Comparison of ENCODE assay signal across 10 mouse cellular contexts in the genomic region with DNA sequence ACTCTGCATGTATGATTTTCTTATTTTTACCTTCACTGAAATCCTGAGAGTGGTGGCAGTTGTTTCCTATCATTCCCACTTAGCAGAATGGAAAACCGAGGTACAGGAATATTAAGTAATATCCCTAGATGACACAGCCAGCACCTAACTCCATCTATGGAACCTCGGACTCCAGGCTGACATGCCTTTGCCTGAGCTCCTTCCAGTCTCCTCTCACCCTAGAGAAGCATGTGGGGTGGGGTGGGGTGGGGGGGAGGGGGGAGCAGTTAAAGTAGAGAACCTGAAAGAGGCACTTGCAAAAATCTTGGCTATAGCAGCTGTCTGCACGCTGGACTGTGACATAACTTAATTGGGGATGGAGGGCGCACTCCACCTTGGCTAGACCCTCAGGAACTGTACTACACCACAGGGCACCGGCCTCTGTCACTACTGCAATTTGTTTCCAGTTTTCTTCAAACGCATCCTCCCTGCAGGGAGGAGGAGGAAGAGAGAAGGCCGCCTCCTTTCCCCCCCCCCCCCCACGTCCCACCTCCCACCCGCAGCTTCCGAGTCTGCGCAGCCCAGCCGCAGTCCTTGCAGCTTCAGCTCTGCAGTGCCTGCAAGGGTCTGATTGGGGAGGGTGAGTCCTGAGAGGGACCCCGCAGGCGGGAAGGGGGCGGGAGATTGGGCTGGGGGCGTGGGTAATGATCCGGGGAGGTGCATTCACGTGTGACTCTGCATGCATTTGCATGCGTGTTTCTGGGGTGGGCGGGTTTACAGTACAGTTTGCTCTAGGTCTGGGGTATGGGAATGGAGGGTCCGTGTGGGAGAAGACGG. TPM values are rescaled to one million over a fixed set of nuclear protein-coding genes. Genes with fewer than 3 reads are reported as not detected.
A peak's percentile ranks its signal among the peaks of the same experiment; 100 is the strongest.
DNase-seq lines count a peak whose midpoint lies in the region; ATAC-seq lines count a peak whose summit lies in the region.
"Had no signal": no experiment of that assay in that cellular context is flagged by ENCODE, and none has a peak within 500 bp of the region (broad histone marks: within the 10 kb centered on the region; RNA-seq: fewer than 3 reads in every experiment).

No protein-coding gene starts in this region.

- no peaks in the 10 kb centered on the region for H3K4me1 ChIP-seq in forebrain, embryonic 14.5 days (ENCODE audit: control insufficient read depth, insufficient read depth, low read length)
- H3K4me1 ChIP-seq: heart, embryonic 10.5 days had no signal

- peak overlapping the region; percentile 46 for H3K4me2 ChIP-seq in forebrain, embryonic 14.5 days (ENCODE audit: low read length)

- ATAC-seq in forebrain, embryonic 14.5 days, result peak; percentile 84

- H3K27ac ChIP-seq in forebrain, embryonic 14.5 days (ENCODE audit: low read depth, low read length), result no peak overlapping the region
- H3K27ac ChIP-seq: heart, embryonic 10.5 days had no signal

- peak; percentile 32 for DNase-seq in layer of hippocampus, adult 11-12 months (ENCODE audit: low spot score)
- no peak for DNase-seq in layer of hippocampus, adult 9-10 months (ENCODE audit: low spot score)
- peak; percentile 52 for DNase-seq in forebrain, embryonic 14.5 days (ENCODE audit: low spot score)
- peak; percentile 43 to 52 for DNase-seq in left cerebral cortex, postnatal 14 days (ENCODE audit: low spot score in 2 of 2)
- peak; percentile 29 for DNase-seq in right cerebral cortex, postnatal 25 days
- DNase-seq in thymus, postnatal 0 days (ENCODE audit: low spot score), result no peak
- no peak for DNase-seq in MN1 (ENCODE audit: low spot score)
- DNase-seq in thymus, postnatal 25 days, result no peak

- no peaks in the 10 kb centered on the region for H3K36me3 ChIP-seq in forebrain, embryonic 14.5 days (ENCODE audit: control insufficient read depth, insufficient read depth, low read length)
- H3K36me3 ChIP-seq: heart, embryonic 10.5 days had no signal

- intact Hi-C loops in left cerebral cortex, postnatal 14 days (cut with DNase I), result loop anchor here (5.0 kb wide), 1 partner anchor 53 kb away; a partner anchor contains a TSS

- no peaks in the 10 kb centered on the region for H3K27me3 ChIP-seq in forebrain, embryonic 14.5 days (replicated peaks; ENCODE audit: control insufficient read depth, insufficient read depth, low read length)

- no peaks in the 10 kb centered on the region for H3K9me3 ChIP-seq in forebrain, embryonic 14.5 days (replicated peaks; ENCODE audit: control insufficient read depth, low read length)
- H3K9me3 ChIP-seq: heart, embryonic 10.5 days had no signal

- WGBS in forebrain, embryonic 14.5 days, result 7% methylated on average over 20 of the region's 22 CpGs

- peak overlapping the region; percentile 27 for H3K4me3 ChIP-seq in forebrain, embryonic 14.5 days (ENCODE audit: low read depth, low read length)
- H3K4me3 ChIP-seq: heart, embryonic 10.5 days had no signal

- H3K9ac ChIP-seq in forebrain, embryonic 14.5 days (ENCODE audit: low read length), result peak overlapping the region; percentile 50

RNA-seq across cellular contexts. Expression of a gene that starts 4.8 kb away (rescaled TPM):
- not detected in 2 replicates for polyA plus RNA-seq in forebrain, embryonic 14.5 days (2014; fragmentation: Nextera tagmentation; extraction: Ambion mirVana)
- total RNA-seq in left cerebral cortex, postnatal 14 days (2021), result under 1 TPM in 1 of 2 experiments, not detected in 1; 0.37 TPM
- polyA plus RNA-seq in thymus, postnatal 0 days (2015; fragmentation: Nextera tagmentation; extraction: Ambion mirVana), result not detected in 2 replicates
- polyA plus RNA-seq: heart, embryonic 10.5 days; limb, embryonic 11.5 days had no signal

RNA-seq across cellular contexts. Expression of a gene that starts 16.3 kb away (rescaled TPM):
- 3.0 and 3.5 TPM in 2 replicates for polyA plus RNA-seq in forebrain, embryonic 14.5 days (2014; fragmentation: Nextera tagmentation; extraction: Ambion mirVana)
- total RNA-seq in left cerebral cortex, postnatal 14 days (2021), result 10 to 100 TPM; 15.7 to 17.9 TPM
- polyA plus RNA-seq in thymus, postnatal 0 days (2015; fragmentation: Nextera tagmentation; extraction: Ambion mirVana), result 0.35 TPM in 1 of 2 replicates, not detected in the other

RNA-seq across cellular contexts. Expression of a gene that starts 23.7 kb away (rescaled TPM):
- polyA plus RNA-seq in forebrain, embryonic 14.5 days (2014; fragmentation: Nextera tagmentation; extraction: Ambion mirVana), result 0.14 TPM in 1 of 2 replicates, not detected in the other
- total RNA-seq in left cerebral cortex, postnatal 14 days (2021), result 1 to 10 TPM in 1 of 2 experiments, under 1 TPM in 1; 0.97 to 2.0 TPM
- not detected in 2 replicates for polyA plus RNA-seq in thymus, postnatal 0 days (2015; fragmentation: Nextera tagmentation; extraction: Ambion mirVana)
- polyA plus RNA-seq: heart, embryonic 10.5 days; limb, embryonic 11.5 days had no signal

RNA-seq across cellular contexts. Expression of a gene that starts 31.7 kb away (rescaled TPM):
- 15.8 and 18.4 TPM in 2 replicates for polyA plus RNA-seq in forebrain, embryonic 14.5 days (2014; fragmentation: Nextera tagmentation; extraction: Ambion mirVana)
- total RNA-seq in left cerebral cortex, postnatal 14 days (2021), result 1 to 10 TPM; 5.0 to 8.9 TPM
- 1.9 and 2.0 TPM in 2 replicates for polyA plus RNA-seq in thymus, postnatal 0 days (2015; fragmentation: Nextera tagmentation; extraction: Ambion mirVana)

RNA-seq across cellular contexts. Expression of a gene that starts 41.1 kb away (rescaled TPM):
- polyA plus RNA-seq in forebrain, embryonic 14.5 days (2014; fragmentation: Nextera tagmentation; extraction: Ambion mirVana), result not detected in 2 replicates
- total RNA-seq in left cerebral cortex, postnatal 14 days (2021), result not detected
- polyA plus RNA-seq in thymus, postnatal 0 days (2015; fragmentation: Nextera tagmentation; extraction: Ambion mirVana), result not detected in 2 replicates
- polyA plus RNA-seq: heart, embryonic 10.5 days; limb, embryonic 11.5 days had no signal

Comparison
In these comparisons a context has a peak if more than half of its experiments do, and no peak if none do; other contexts are left out.
1. DNase-seq: peak in layer of hippocampus, adult 11-12 months (single experiment), forebrain, embryonic 14.5 days (single experiment), left cerebral cortex, postnatal 14 days (2 of 2) and right cerebral cortex, postnatal 25 days (single experiment); none in layer of hippocampus, adult 9-10 months (single experiment), thymus, postnatal 0 days (single experiment), MN1 (single experiment) and thymus, postnatal 25 days (single experiment).